Mouse (Mus musculus): ENCODE results near the gene Grap. TPM values are rescaled to one million over a fixed set of nuclear protein-coding genes. Genes with fewer than 3 reads are reported as not detected.
"Not testable (repeated sequence)": the region's sequence is repeated elsewhere in the genome, so short reads cannot be mapped to it uniquely, and the experiment has no call there.

Gene Grap
- total RNA-seq, 4 experiments from 2014 or later = 3.3 to 5.2 (median 4.9) TPM

DNA sequence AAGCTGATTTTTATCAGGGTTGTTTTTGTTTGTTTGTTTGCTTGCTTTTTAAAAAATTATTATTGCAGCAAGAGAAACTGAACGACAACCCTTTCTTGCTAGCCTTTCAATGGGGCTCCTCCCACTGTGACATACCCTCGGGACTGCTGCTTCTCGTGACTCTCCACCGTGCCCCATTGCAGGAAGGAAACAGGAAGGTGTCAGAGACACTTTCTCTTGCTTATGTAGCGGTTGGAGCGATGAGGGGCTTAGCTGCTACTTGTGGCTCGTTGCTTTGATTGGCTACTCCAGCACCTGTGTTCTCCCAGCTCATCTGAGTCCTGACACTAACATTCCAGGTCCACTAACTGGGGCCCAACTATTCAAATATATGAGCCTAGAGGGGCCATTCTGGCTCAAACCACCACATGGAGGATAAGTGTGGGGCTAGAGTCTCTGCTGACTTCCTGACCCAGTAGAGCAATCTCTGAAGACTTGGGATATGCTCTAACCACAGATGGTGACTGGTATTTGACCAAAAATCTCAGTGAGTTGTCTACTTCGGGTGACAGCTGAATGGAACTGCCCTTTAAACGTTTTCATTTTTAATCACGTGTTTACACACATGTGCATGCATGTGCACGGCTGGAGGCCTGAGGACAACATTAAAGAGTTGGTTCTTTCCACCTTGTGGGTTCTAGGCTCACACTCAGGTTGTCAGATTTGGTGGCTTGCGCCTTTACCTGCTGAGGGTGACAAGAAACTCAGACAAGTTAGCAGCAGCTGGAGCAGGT, 14.1 kb upstream of the Grap start:
- no peak for DNase-seq (ENCODE audit: low spot score in 2 of 2)

- DNase-seq (ENCODE audit: low spot score in 2 of 2) = no peak
These were observed 13.4 kb upstream of the Grap start for GRCm38 (mm10) chr11:61639601-61640177.

DNA sequence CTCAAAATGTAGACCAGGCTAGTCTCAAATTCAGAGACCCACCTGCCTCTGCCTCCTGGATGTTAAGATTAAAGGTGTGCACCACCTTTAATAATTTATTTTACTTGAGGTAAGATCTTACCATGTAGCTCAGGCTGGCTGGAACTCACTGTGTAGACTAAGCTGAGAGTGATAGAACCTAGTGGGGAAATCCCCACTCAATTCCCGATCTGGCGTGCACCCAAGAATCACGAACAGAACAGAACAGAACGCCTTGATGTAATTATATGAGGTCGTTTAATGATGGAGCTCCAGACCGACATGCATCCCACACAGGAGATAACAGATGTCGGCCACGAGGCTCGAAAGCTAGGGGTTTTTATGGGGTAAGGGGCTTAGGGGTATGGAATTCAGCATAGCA, 12.5 kb upstream of the Grap start:
- not testable (repeated sequence) for DNase-seq (ENCODE audit: low spot score in 2 of 2)

- no peak for DNase-seq (ENCODE audit: low spot score in 2 of 2)
These were observed 11.0 kb upstream of the Grap start for GRCm38 (mm10) chr11:61642106-61642505.

- no peak for DNase-seq (ENCODE audit: low spot score in 2 of 2)
These were observed 9.7 kb upstream of the Grap start for GRCm38 (mm10) chr11:61643184-61643961.

GRCm38 (mm10) chr11:61644576-61645326, 8.3 kb upstream of the Grap start:
- peak; percentile 25 to 69 for DNase-seq (ENCODE audit: low spot score in 2 of 2)

- DNase-seq (ENCODE audit: low spot score in 2 of 2) = no peak
These were observed 7.7 kb upstream of the Grap start for GRCm38 (mm10) chr11:61645357-61645857.

- DNase-seq (ENCODE audit: low spot score in 2 of 2) = no peak
These were observed 6.5 kb upstream of the Grap start for GRCm38 (mm10) chr11:61646499-61647039.

DNA sequence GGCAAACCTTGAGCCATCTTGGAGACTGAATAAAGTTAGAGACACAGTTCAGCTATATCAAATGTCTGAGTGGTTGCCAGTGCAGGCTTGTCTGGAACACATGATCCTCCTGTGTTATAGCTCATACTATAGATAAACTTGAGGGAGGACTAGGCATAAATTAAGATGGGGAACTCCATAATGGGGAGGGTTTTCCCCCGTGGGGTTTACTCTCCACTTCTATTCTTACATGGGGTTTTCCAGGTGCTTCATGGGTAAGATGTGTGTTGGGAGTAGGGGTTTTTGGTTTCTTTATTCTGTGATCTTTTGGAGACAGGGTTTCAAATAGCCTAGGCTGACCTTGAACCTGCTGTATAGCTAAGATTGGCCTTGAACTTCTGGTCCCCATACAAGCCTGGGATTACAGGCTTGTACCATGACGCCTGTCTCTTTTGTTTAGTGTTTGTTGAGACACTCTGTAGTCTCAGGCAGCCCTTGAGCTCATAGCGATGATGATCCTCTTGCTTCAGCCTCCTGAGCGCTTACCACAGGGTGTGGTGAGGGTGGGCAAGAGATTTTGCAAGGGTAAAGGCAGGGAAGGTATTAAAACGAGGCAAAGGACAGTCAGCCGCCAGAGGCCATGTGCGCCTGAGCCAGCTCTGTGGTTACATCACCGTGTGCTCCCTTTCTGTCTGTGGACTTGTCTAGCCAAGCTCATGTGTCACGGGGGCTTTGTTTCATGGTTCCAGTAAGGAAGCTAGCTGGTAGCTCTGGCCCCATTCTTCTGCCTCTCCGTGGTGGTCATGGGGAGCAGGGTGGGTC, 5.8 kb upstream of the Grap start:
- no peak for DNase-seq (ENCODE audit: low spot score in 2 of 2)

DNA sequence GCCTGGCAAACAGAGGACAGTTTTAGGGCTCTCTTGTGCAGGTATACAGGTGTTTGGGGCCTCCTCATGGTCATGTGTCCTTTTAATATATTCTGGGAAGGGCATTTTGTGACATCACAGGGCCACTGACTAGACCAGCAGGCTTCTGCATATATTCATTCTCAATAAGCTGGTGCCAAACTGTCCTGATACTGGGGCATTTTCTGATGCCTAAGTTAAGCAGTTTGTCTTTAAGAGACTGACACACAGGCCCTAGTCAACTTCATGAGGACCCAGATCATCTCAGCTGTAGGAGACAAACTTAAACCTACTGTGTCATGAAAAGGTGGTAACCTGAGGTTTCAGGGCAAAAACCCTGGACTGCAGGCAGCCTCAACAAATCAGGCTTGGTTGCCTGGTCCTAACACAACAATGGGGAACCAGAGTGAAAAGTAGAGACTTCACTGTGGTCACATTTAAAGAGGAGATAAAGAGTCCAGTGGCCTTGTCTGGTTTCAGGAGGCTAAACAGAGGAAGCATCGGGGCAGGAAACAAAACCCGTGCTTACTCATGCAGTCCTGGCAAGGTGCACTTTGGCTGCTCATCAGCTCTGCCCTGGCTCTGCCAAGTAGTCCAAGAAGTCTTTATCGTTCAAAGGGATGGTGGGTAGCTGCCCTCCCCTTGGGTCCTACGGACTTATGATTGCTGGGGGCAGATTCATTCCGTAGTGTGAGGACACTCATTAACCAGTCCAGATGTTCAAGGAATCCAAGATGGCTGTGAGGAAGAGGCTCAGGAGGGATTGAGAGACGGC, 4.9 kb upstream of the Grap start:
- DNase-seq (ENCODE audit: low spot score in 2 of 2) = no peak

- peak; percentile 21 to 80 for DNase-seq (ENCODE audit: low spot score in 2 of 2)
These were observed 4.3 kb upstream of the Grap start for GRCm38 (mm10) chr11:61648749-61649115.

- no peak for DNase-seq (ENCODE audit: low spot score in 2 of 2)
These were observed 3.9 kb upstream of the Grap start for GRCm38 (mm10) chr11:61649163-61649580.

DNA sequence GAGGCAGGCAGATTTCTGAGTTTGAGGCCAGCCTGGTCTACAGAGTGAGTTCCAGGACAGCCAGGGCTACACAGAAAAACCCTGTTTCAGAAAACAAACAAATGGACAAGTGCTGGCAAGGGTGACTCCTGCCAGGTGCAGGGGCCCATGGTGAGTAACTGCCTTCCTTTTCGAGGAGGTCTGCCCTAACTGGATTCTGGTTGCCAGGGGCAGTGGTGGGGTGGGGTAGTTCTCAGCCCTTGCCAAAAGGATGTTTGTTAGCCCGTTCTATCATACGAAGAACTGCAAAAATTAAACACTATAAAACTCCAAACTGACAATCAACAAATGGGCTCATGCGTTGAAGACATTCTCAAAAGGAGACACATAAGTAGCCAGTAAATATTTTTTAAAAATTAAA, 3.4 kb upstream of the Grap start:
- DNase-seq (ENCODE audit: low spot score in 2 of 2) = no peak

DNA sequence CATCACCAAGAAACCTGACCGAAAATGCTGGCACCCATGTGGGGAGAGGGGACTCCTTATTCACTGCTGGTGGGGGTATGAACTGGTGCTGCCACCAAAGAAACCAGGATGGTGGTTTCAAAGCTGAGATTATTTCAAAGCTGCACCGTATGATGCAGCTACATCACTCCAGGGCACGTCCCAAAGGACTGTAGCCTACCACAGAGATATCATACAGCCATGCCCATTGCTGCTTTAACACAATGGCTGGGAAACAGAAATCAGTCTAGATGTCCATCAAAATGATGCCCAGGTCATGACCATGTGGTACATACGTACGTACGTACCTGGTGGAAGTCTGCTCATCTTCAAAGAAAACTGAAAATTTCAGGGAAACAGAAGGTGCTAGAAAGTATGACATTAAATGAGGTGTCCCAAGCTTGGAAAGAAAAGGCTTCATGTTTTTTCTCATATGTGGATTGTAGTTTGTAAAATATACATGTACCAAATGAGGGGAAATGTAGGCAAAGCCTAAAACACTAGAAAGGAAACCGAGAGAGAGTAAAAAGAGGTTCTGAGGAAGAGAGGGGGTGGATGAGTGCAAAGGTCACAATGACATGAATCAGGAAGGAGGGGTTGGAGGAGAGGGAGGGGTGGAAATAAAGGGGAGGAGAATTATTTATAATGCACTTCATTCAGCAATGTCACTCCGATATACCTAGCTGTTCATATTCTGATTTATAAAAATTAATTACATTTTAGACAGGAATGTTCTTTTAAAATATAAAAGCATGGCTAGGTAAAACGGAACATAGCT, 2.4 kb upstream of the Grap start:
- no peak for DNase-seq (ENCODE audit: low spot score in 2 of 2)

DNA sequence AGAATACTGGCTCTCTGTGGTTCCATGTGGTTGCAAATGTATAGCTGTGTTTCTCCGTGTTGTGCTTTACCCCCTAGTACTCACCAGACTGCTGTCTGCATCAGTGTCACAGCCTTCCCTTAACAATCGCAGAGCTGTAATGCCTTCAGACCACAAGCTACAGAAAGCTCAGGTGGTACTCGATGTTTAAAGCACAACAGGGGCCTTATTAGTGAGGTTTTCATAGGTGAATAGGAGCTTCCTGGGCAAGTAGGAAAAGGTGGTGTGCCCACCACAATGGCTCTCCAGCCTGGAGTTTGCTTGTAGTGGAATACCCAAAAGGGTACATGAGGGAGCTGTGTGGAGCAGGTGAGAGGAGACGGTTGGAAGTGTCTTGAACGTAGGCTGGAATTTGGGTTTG, 849 bp upstream of the Grap start:
- DNase-seq (ENCODE audit: low spot score in 2 of 2) = no peak

DNA sequence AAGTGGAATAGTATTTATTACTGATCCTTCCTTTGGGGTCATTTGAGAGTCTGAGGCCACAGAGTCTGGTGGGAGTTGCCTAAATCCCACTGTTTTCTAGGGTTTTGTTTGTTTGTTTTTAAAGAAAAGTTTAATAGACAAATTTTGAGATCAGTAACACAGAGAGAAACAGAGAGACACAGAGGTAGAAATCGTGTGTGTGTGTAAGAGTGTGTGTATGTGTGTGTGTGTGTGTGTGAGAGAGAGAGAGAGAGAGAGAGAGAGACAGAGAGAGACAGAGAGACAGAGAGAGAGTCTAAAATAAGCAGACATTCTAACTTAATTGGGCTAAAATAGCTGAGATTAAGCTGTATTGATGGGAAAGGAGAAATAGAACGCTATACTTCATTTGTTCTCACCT, 503 bp downstream of the Grap start:
- no peak for DNase-seq (ENCODE audit: low spot score in 2 of 2)

DNA sequence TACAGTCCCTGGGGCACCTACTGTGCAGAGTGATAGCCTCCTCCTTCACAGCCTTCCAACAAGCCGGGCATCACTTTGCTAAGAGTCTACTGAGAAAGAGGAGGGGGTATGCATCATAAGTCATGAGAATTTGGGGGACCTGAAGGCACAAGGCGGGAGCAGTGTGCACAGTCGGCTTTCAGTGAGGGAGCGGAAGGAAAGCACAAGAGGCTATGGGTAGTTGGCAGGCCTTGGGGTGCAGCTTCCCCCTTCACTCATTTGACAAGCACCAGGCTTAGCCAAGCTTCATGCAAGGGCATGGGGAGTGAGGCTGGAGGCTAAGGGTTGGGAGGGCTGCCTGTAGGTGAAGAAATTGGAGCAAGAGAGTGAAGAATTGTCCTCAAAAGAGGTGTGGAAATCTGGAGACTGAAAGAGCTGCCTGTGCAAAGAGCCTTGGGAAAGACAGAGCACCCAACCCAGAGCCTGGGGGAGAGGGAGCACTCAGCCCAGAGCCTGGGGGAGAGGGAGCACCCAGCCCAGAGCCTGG, 1.8 kb downstream of the Grap start:
- no peak for DNase-seq (ENCODE audit: low spot score in 2 of 2)

GRCm38 (mm10) chr11:61655649-61656048, 2.6 kb downstream of the Grap start:
- DNase-seq (ENCODE audit: low spot score in 2 of 2) = no peak

Data from left cerebral cortex, adult 8-10 months (tissue).